Mouse (Mus musculus): ENCODE results near the gene Enc1. TPM values are rescaled to one million over a fixed set of nuclear protein-coding genes. Genes with fewer than 3 reads are reported as not detected.

Enc1 gene
- polyA plus RNA-seq, 1 experiment from 2014 or later, result 5.1 TPM

DNA sequence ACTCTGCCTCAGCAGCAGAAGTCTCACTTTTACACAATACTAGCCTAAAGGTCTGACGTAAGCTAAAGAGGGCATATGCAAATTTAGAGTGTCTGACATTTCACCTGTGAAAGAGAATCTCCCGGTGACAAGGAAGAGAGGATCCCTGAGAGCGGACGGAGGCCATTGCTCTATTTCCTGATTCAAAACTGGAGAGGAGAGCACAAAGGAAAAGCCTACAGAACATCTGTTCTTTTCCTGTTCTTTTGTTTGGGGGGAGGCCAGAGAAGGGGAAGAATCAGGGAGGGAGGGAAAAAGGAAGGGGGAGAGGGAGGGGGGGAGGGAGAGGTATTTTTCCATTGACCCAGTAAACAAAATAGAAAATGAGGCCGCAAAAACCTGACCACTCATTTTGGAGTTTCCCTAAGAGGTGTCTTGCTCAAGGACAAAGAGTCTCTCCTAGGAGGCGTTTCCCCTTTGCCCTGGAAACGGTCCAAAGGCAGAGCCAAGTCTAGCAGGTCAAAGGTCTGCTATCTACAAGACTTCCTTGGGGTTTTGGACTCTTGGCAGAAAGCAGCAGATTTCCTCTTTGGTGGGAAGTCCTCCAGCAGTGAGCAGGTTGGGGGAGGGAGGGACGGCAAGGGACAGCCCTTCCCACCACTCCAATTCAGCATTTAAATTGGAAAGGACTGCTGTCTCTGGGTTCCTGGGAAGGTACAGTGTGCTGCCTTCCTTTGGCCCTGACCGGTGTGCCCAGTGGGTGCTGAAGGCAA lies 54.4 kb downstream of the Enc1 start:
- H3K27me3 ChIP-seq (ENCODE audit: control insufficient read depth, insufficient read depth, low read length), result no peaks in the 10 kb centered on the region
- no peak overlapping the region for H3K9ac ChIP-seq (ENCODE audit: low read length)
- H3K36me3 ChIP-seq (ENCODE audit: control insufficient read depth, insufficient read depth, low read length), result no peaks in the 10 kb centered on the region
- peaks cover 9 to 14% of the 10 kb centered on the region in 2 experiments; a peak in 3 of 4 replicates for H3K4me1 ChIP-seq (ENCODE audit: control insufficient read depth in 2 of 2, insufficient read depth in 2 of 2, low read length in 2 of 2)
- no peak overlapping the region for H3K4me3 ChIP-seq (ENCODE audit: control insufficient read depth in 1 of 2, insufficient read depth in 1 of 2, low read depth in 1 of 2, low read length in 2 of 2)
- no peaks in the 10 kb centered on the region for H3K9me3 ChIP-seq (ENCODE audit: control insufficient read depth, low read length)
- ATAC-seq (ENCODE audit: insufficient number of reproducible peaks, insufficient read depth, low FRiP score, low read depth), result peak; percentile 61; the same call in 1 of the 2 replicates
- H3K4me2 ChIP-seq (ENCODE audit: low read length), result no peak overlapping the region
- peak overlapping the region; percentile 68 to 79 for H3K27ac ChIP-seq (replicated peaks in 1 of 2; ENCODE audit: control insufficient read depth in 1 of 2, insufficient read depth in 1 of 2, low read depth in 2 of 2, low read length in 2 of 2)
- 59% methylated on average over 9 of the region's 9 CpGs for WGBS

GRCm38 (mm10) chr13:97295853-97296219 lies 54.9 kb downstream of the Enc1 start:
- H3K4me3 ChIP-seq (ENCODE audit: control insufficient read depth in 1 of 2, insufficient read depth in 1 of 2, low read depth in 1 of 2, low read length in 2 of 2), result no peak overlapping the region
- H3K4me1 ChIP-seq (ENCODE audit: control insufficient read depth in 2 of 2, insufficient read depth in 2 of 2, low read length in 2 of 2), result peaks cover 9 to 14% of the 10 kb centered on the region in 2 experiments; a peak in 3 of 4 replicates
- H3K27ac ChIP-seq (replicated peaks in 1 of 2; ENCODE audit: control insufficient read depth in 1 of 2, insufficient read depth in 1 of 2, low read depth in 2 of 2, low read length in 2 of 2), result peak overlapping the region; percentile 68 to 79
- H3K4me2 ChIP-seq (ENCODE audit: low read length), result no peak overlapping the region
- no peaks in the 10 kb centered on the region for H3K9me3 ChIP-seq (ENCODE audit: control insufficient read depth, low read length)
- no peaks in the 10 kb centered on the region for H3K27me3 ChIP-seq (ENCODE audit: control insufficient read depth, insufficient read depth, low read length)
- no peak overlapping the region for H3K9ac ChIP-seq (ENCODE audit: low read length)
- H3K36me3 ChIP-seq (ENCODE audit: control insufficient read depth, insufficient read depth, low read length), result no peaks in the 10 kb centered on the region
- peak; percentile 19; the same call in 1 of the 2 replicates for ATAC-seq (ENCODE audit: insufficient number of reproducible peaks, insufficient read depth, low FRiP score, low read depth)
- WGBS, result 49% methylated on average over 11 of the region's 11 CpGs

GRCm38 (mm10) chr13:97296281-97296680 lies 55.4 kb downstream of the Enc1 start:
- H3K9ac ChIP-seq (ENCODE audit: low read length), result no peak overlapping the region
- no peaks in the 10 kb centered on the region for H3K36me3 ChIP-seq (ENCODE audit: control insufficient read depth, insufficient read depth, low read length)
- H3K27ac ChIP-seq (replicated peaks in 1 of 2; ENCODE audit: control insufficient read depth in 1 of 2, insufficient read depth in 1 of 2, low read depth in 2 of 2, low read length in 2 of 2), result peak overlapping the region in 1 of 2 experiments; percentile 28; a peak in 1 of 4 replicates
- no peaks in the 10 kb centered on the region for H3K27me3 ChIP-seq (ENCODE audit: control insufficient read depth, insufficient read depth, low read length)
- 60% methylated on average over 8 of the region's 8 CpGs for WGBS
- no peak for ATAC-seq (ENCODE audit: insufficient number of reproducible peaks, insufficient read depth, low FRiP score, low read depth)
- H3K4me2 ChIP-seq (ENCODE audit: low read length), result no peak overlapping the region
- H3K4me3 ChIP-seq (ENCODE audit: control insufficient read depth in 1 of 2, insufficient read depth in 1 of 2, low read depth in 1 of 2, low read length in 2 of 2), result no peak overlapping the region
- H3K9me3 ChIP-seq (ENCODE audit: control insufficient read depth, low read length), result no peaks in the 10 kb centered on the region
- H3K4me1 ChIP-seq (ENCODE audit: control insufficient read depth in 2 of 2, insufficient read depth in 2 of 2, low read length in 2 of 2), result peaks cover 7 to 10% of the 10 kb centered on the region in 2 experiments; a peak in 3 of 4 replicates

GRCm38 (mm10) chr13:97296757-97297156 lies 55.9 kb downstream of the Enc1 start:
- no peak overlapping the region for H3K4me2 ChIP-seq (ENCODE audit: low read length)
- no peaks in the 10 kb centered on the region for H3K27me3 ChIP-seq (ENCODE audit: control insufficient read depth, insufficient read depth, low read length)
- H3K9me3 ChIP-seq (ENCODE audit: control insufficient read depth, low read length), result no peaks in the 10 kb centered on the region
- H3K27ac ChIP-seq (replicated peaks in 1 of 2; ENCODE audit: control insufficient read depth in 1 of 2, insufficient read depth in 1 of 2, low read depth in 2 of 2, low read length in 2 of 2), result peak overlapping the region in 1 of 2 experiments; percentile 58; a peak in 2 of 4 replicates
- WGBS, result 98% methylated on average over 5 of the region's 5 CpGs
- H3K36me3 ChIP-seq (ENCODE audit: control insufficient read depth, insufficient read depth, low read length), result no peaks in the 10 kb centered on the region
- H3K4me1 ChIP-seq (ENCODE audit: control insufficient read depth in 2 of 2, insufficient read depth in 2 of 2, low read length in 2 of 2), result peaks cover 3 to 10% of the 10 kb centered on the region in 2 experiments; a peak in 2 of 4 replicates
- ATAC-seq (ENCODE audit: insufficient number of reproducible peaks, insufficient read depth, low FRiP score, low read depth), result no peak
- H3K9ac ChIP-seq (ENCODE audit: low read length), result no peak overlapping the region
- no peak overlapping the region for H3K4me3 ChIP-seq (ENCODE audit: control insufficient read depth in 1 of 2, insufficient read depth in 1 of 2, low read depth in 1 of 2, low read length in 2 of 2)

- no peak for ATAC-seq (ENCODE audit: insufficient number of reproducible peaks, insufficient read depth, low FRiP score, low read depth)
- Histone ChIP-seq H3K4me1 (ENCODE audit: control insufficient read depth in 2 of 2, insufficient read depth in 2 of 2, low read length in 2 of 2) (peaks cover 1 to 7% of the 10 kb centered on the region in 2 experiments; a peak in 2 of 4 replicates), H3K4me3 (ENCODE audit: control insufficient read depth in 1 of 2, insufficient read depth in 1 of 2, low read depth in 1 of 2, low read length in 2 of 2) (no peak overlapping the region), H3K4me2 (ENCODE audit: low read length) (no peak overlapping the region), H3K36me3 (ENCODE audit: control insufficient read depth, insufficient read depth, low read length) (no peaks in the 10 kb centered on the region), H3K9ac (ENCODE audit: low read length) (no peak overlapping the region), H3K9me3 (ENCODE audit: control insufficient read depth, low read length) (no peaks in the 10 kb centered on the region), H3K27me3 (ENCODE audit: control insufficient read depth, insufficient read depth, low read length) (no peaks in the 10 kb centered on the region), H3K27ac (replicated peaks in 1 of 2; ENCODE audit: control insufficient read depth in 1 of 2, insufficient read depth in 1 of 2, low read depth in 2 of 2, low read length in 2 of 2) (peak overlapping the region; percentile 19 to 58; a peak in 2 of 4 replicates)
- 64% methylated on average over 14 of the region's 14 CpGs for WGBS
Observed at GRCm38 (mm10) chr13:97297418-97298050, 56.6 kb downstream of the Enc1 start.

- H3K4me2 ChIP-seq (ENCODE audit: low read length), result no peak overlapping the region
- H3K9ac ChIP-seq (ENCODE audit: low read length), result no peak overlapping the region
- WGBS, result 79% methylated on average over 4 of the region's 4 CpGs
- ATAC-seq (ENCODE audit: insufficient number of reproducible peaks, insufficient read depth, low FRiP score, low read depth), result no peak
- no peaks in the 10 kb centered on the region for H3K27me3 ChIP-seq (ENCODE audit: control insufficient read depth, insufficient read depth, low read length)
- H3K9me3 ChIP-seq (ENCODE audit: control insufficient read depth, low read length), result no peaks in the 10 kb centered on the region
- H3K4me3 ChIP-seq (ENCODE audit: control insufficient read depth in 1 of 2, insufficient read depth in 1 of 2, low read depth in 1 of 2, low read length in 2 of 2), result no peak overlapping the region
- H3K4me1 ChIP-seq (ENCODE audit: control insufficient read depth in 2 of 2, insufficient read depth in 2 of 2, low read length in 2 of 2), result peaks cover 0 to 7% of the 10 kb centered on the region in 2 experiments; a peak in 2 of 4 replicates
- no peaks in the 10 kb centered on the region for H3K36me3 ChIP-seq (ENCODE audit: control insufficient read depth, insufficient read depth, low read length)
- no peak overlapping the region for H3K27ac ChIP-seq (replicated peaks in 1 of 2; ENCODE audit: control insufficient read depth in 1 of 2, insufficient read depth in 1 of 2, low read depth in 2 of 2, low read length in 2 of 2)
Observed at GRCm38 (mm10) chr13:97298896-97299295, 58.0 kb downstream of the Enc1 start.

GRCm38 (mm10) chr13:97299877-97300873 lies 59.3 kb downstream of the Enc1 start:
- 82% methylated on average over 12 of the region's 12 CpGs for WGBS
- Histone ChIP-seq H3K9me3 (ENCODE audit: control insufficient read depth, low read length) (no peaks in the 10 kb centered on the region), H3K9ac (ENCODE audit: low read length) (no peak overlapping the region), H3K27ac (replicated peaks in 1 of 2; ENCODE audit: control insufficient read depth in 1 of 2, insufficient read depth in 1 of 2, low read depth in 2 of 2, low read length in 2 of 2) (no peak overlapping the region), H3K4me2 (ENCODE audit: low read length) (no peak overlapping the region), H3K4me3 (ENCODE audit: control insufficient read depth in 1 of 2, insufficient read depth in 1 of 2, low read depth in 1 of 2, low read length in 2 of 2) (no peak overlapping the region), H3K27me3 (ENCODE audit: control insufficient read depth, insufficient read depth, low read length) (no peaks in the 10 kb centered on the region), H3K4me1 (ENCODE audit: control insufficient read depth in 2 of 2, insufficient read depth in 2 of 2, low read length in 2 of 2) (peaks cover 0 to 5% of the 10 kb centered on the region in 2 experiments; a peak in 2 of 4 replicates), H3K36me3 (ENCODE audit: control insufficient read depth, insufficient read depth, low read length) (no peaks in the 10 kb centered on the region)
- ATAC-seq (ENCODE audit: insufficient number of reproducible peaks, insufficient read depth, low FRiP score, low read depth), result no peak
